Mouse (Mus musculus): ENCODE results near the gene Ccdc65.

DNA sequence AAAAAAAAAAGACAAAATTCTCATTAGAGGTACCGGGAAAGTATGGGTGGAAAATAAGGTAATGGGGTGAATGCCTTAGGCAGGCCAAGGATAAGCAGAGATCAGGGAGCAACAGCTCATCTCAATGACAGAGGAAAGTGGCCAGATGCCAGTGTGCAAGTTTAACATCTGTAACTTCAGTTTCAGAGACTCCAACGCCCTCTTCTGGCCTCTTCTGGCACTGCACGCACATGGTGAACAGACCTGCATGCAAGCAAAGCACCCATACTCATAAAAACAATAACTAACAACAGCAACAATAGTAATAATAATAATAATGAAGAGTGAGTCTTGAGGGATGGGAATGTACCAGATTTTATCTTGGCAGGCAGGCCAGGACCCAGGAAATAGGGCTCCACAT lies 22.1 kb upstream of the Ccdc65 start:
- peak; percentile 56; the same call in 1 of the 2 replicates for TF ChIP-seq CTCF (IDR thresholded peaks at IDR 0.05; ENCODE audit: control insufficient read depth, insufficient read depth, insufficient replicate concordance, low read depth, low read length)
- TF ChIP-seq POLR2A (IDR thresholded peaks at IDR 0.05; ENCODE audit: control insufficient read depth, low read depth, low read length) = no peak

All from testis, adult 2 months (tissue).